Mouse (Mus musculus): ENCODE measurements around the gene Akt1s1.

DNA sequence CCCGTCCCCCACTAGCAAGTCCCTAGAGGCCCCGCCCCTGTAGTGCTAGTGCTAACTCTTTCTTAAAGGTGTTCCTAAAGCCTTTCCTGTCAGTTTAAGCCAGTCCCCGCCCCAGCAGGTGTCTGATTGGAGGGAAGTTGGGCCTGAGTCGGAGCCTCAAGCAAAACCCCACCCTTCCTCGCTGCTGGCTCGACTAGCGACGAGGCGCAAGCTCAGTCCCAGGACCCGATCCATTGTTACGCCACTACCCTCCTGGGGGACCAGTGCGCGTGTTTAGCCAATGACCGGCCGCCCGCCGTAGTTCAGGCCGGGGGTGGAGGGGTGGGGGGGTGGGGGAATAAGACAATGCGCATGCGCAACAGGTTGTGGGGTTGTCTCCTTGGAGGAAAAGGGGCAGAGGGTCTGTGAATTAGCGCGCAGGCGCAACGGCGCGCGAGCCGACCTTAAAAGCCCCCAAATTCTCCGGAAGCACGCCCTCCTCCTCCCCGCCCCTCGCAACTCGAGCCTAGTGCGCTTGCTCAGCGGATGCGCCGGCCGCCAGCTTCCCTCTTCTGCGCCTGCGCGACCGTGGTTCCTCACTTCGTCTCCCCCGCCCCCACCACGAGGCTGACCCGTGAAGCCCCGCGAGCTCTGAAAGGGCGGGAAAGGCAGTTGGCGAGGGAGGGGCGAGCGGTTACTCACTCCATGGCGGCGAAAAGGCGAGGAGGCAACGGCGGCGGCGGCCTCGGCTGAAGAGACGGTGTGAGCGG lies 32.9 kb upstream of the Akt1s1 start, which contains the start of the genes Nup62 and Il4i1:
- TF ChIP-seq CTCF (IDR thresholded peaks at IDR 0.05; ENCODE audit: control insufficient read depth, insufficient read depth, low read length) (no peak), POLR2A (IDR thresholded peaks at IDR 0.05; ENCODE audit: borderline replicate concordance, control insufficient read depth, low read depth, low read length) (peak; percentile 85)

All from bone marrow, adult 2 months (tissue).